Mouse (Mus musculus): ENCODE results near the gene Trappc12.
"Not testable (repeated sequence)": the region's sequence is repeated elsewhere in the genome, so short reads cannot be mapped to it uniquely, and the experiment has no call there.

The Trappc12 gene

DNA sequence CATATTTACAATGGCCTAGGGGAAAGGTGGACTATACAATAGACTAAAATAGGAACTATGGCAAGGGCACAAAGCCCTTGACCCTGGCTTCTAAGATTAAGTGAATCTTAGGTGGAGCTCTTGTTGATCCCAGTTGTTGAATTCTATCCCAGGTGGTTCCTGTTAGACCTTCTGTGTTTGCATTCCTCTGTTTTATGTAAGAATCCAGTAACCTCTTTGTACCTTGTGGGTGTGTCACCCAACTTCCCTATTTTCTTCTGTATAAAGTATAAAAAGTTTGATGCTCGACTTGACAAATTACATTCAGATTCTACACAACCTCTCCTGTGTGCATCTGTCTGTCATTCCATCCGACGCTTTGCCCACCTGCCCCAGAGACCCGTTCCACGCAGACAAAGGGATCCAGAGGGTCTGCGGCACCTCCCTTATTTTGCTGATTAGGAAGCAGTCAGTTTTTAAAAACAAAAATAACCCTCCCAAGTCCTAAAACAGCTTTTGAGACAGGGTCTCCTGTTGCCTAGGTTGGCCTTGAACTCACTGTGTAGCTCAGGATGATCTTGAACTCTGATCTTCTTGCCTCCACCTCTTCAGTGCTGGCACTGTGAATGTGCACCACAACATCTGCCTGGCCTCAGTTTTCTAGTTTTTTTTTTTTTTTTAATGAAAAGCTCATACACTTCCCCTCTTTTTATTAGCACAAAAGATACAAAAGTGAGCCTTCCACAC, 16.6 kb downstream of the Trappc12 start:
- not testable (repeated sequence) for DNase-seq (ENCODE audit: low spot score in 2 of 2)

DNA sequence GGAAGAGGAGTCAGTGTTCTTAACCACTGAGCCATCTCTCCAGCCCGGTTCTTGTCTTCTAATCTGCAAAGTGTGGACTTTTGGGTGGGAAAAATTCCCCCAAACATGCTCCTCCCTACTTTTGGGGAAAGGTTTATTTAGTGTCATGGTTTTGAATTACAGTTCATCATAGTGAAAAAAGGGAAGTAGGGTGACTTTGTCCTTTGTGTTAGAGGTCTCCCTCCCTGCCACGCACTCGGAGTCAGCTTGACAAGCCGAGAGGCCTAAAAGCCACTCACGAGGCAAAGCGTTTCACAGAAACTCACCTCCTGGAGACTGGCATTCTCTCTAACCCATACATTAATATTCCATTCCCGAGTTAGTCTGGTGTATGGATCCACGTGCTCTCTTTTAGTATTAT, 17.6 kb downstream of the Trappc12 start:
- no peak for DNase-seq (ENCODE audit: low spot score in 2 of 2)

DNA sequence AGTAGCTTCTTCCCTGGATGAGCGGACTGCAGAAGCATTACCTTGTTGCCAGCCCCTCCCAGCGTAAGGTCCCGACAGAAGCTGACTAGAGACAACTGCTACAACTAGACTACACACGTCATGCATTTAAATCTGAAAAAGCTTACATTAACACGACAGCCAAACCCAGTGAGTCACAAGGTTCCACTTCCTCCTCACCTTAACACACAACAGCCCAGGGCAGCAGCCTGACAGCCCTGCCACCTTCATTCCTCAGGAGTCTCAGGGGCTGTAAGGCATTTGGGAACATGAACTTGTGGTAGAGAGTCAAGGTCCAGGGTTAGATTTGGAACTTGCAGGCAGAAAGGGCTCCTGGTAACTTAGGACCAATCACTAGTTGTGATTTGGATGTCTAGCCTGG, 23.2 kb downstream of the Trappc12 start:
- DNase-seq (ENCODE audit: low spot score in 2 of 2): no peak

DNA sequence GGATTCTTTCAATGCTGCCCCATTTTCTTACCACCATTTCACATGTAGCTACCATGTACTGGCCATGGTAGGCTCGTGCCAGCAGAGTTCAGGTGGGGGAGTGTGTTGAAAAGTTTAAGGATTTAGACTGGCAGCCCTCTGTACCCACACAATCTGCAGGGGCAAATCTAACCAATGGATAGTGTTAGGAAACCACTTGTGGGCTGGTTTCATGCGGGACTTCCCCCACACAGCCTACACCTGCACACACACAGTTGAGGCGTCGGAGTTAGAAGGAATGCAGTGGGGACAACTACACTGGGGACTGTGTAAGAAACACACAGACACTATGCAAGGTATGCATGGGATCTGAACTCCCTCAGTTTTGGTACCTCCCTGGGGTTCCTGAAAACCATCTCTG, 24.1 kb downstream of the Trappc12 start:
- no peak for DNase-seq (ENCODE audit: low spot score in 2 of 2)

DNA sequence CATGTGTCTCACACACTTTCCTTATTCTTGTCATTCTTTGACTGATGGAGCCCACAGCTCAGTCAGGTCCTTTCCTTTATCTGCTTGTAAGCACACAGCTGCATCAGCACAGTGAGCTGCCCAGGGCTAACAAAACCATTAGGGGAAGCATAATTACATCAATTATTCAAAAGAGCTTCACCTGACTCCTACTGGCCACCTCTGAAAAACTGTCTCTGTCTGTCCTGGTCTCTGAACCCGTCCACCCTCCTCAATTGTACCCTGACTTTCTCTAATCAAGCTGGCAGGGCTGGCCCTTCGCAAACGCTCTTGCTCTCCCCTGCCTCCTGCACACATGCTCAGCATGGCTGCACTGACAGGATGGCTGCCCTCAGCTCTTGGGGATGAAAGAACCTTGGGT, 25.9 kb downstream of the Trappc12 start:
- DNase-seq (ENCODE audit: low spot score in 2 of 2): no peak

DNA sequence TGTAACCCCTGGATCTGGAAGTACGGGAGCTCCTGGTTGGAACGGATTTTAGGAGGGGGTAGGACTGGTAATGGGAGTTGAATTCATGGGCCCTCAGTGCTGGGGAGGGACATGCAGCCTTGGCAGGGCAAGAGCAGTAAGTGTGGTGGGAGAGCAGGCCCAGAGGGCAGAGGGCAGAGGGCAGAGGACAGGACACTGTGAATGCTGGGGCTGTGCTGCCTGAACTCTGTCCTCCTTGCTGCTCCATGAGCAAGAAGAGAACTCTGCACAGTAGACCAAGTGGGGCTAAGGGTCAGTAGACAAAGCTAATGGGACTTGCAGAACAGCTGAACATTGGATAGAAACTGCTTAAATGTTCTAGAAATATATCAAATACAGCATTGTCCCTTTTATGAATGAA, 32.2 kb downstream of the Trappc12 start:
- DNase-seq (ENCODE audit: low spot score in 2 of 2): no peak

DNA sequence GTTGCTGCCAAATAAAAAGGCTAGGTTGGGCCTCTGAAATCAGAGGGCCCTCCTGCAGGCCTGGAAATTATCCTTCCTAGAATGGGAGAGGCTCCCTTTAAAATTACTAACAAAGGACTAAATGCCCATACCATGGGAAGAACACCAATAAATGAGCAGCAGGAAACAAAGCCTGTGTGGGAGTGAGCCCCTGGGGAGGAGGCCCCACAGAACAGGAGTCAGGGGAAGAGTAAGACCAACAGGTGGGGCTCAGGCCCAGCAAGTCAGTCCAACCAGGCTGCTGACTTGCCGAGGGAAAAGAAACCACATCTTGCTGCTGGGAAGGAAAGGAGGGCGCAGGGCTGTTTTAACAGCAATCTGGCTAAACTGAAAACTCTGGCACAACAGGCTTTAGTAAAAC, 33.2 kb downstream of the Trappc12 start:
- no peak for DNase-seq (ENCODE audit: low spot score in 2 of 2)

DNA sequence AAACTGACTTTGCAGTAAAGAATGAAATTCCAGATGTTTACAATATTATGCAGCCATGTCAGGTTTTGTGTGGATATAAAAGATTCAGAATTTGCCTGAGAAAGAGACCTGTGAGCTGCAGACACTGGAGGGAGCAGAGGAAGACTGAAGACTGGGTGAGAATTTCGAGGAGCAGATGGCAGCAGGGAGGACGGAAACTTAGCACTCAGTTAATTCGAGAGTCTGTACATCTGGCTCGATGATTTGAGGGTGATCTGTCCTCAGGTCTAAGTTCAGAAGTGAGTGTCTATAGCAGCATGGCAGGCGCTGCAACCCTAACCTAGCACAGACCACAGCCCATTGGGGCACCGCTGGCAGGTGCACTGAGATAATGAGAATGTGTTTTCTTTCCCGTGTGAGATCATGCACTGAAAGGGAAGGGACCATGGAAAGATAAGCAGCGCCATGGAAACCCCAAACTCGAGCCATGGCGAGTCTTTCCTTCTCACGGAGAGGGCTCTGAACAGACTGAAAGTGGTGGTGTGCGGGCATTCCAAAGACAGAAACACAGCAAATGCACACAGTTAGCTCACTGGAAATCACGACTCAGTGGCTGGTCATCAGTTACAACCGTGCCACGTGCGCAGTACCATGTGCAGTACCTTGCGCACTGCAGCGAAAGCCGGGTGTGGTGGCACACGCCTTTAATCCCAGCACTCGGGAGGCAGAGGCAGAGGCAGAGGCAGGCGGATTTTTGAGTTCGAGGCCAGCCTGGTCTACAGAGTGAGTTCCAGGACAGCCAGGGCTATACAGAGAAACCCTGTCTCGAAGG, 35.2 kb downstream of the Trappc12 start:
- no peak for DNase-seq (ENCODE audit: low spot score in 2 of 2)

DNA sequence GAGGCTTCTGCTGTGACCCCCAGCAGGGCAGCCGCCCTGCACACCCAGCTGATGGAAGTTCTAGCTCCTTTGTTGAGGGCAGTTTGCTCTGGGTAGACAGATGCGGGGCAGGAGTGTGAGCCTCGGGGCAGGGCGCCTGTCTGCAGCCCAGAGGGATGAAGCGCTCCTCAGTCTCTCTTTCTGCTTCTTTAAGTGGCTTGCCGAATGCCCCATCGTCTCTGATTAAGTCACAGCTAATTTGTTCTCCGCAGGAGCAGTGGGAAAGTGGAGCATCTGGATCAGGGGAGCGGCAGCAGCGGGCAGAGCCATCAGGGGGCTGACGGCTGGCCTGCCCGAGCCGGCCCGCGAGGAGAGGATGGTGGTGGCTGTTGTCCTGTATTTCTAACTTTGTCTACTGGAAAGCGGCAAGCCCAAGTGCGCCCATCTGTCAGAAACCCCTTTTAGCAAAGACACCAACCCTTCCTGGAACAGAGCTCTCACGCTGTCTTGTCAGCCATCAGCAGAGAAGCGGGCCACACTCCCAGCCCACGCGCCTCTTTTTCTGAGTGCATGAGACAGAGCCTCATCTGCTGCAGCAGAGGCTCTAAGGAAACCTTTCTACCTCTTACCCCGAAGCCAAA, 39.6 kb downstream of the Trappc12 start:
- DNase-seq (ENCODE audit: low spot score in 2 of 2): peak; percentile 76 to 79

DNA sequence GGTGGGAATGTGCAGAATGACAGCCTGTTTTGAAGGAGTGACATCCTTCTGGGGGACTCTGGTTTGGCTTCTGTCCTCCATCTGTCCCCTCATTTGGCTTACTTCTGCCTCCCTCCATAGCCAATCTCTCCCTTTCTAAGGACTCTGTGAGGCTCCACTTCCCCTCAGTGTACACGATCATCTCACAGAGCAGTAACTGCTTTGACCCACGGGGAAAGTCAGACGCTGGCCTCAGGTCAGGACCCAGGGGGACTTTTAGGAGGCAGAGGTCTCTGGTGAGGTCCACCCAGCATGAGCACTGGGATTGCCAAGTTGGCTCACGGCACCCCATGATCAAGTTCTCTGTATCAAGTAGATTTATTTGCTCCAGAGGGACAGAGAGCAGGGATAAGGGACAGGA, 42.1 kb downstream of the Trappc12 start:
- no peak for DNase-seq (ENCODE audit: low spot score in 2 of 2)

DNA sequence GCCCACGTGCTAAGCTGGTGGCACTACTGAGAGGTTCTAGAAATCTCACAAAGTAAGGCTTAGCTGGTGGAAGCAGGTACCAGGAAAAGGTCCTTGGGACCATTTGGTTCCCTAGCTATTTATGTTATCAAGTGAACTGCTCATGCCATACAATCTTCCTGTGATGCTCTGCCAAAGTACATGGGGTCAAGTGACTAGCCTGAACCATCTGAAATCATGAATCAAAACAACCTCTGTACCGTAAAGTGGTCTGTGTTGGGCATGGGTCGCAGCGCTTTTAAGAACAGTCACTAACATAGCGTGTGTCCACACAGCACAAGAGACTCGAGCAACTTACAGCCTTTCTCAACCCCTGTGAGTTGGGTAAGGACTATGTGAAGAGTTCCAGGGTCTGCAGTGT, 45.1 kb downstream of the Trappc12 start:
- no peak for DNase-seq (ENCODE audit: low spot score in 2 of 2)

DNA sequence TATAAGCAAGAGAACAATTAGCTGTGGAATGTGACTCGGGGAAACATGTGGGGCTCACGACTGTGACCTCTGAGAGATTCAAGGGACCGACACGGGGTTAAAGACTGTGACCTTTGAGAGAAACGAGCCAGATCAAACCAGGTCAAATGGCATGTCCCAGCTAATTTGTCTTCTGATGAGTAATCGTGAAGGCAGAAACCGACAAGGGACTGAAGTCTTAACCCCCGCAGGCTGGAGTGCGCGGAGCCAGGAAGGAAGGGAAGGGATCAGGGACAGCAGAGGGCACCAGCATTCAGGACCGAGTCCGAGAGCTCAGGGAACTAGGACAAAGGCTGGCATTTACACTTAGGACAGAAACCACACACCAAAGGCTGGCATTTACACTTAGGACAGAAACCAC, 45.9 kb downstream of the Trappc12 start:
- no peak for DNase-seq (ENCODE audit: low spot score in 2 of 2)

DNA sequence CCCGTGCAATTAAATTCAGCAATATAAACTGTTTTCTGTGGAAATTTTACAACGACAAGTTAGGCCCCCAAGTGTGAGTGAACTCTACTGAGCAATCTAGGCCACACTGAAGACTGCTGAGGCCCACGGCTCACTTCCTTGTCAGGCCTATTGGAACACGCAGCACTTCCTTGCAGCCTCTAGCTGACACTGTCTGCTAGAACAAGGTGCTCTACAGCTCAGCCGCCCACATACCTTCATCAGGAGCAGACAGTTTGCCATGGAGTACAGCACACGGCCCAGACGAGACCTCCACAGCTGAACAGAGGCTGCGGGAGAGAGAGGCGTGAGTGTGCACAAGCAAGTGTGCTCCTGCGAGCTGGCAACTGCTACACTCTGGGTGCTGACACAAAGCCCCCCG, 49.0 kb downstream of the Trappc12 start:
- DNase-seq (ENCODE audit: low spot score in 2 of 2): peak; percentile 30 to 58

DNA sequence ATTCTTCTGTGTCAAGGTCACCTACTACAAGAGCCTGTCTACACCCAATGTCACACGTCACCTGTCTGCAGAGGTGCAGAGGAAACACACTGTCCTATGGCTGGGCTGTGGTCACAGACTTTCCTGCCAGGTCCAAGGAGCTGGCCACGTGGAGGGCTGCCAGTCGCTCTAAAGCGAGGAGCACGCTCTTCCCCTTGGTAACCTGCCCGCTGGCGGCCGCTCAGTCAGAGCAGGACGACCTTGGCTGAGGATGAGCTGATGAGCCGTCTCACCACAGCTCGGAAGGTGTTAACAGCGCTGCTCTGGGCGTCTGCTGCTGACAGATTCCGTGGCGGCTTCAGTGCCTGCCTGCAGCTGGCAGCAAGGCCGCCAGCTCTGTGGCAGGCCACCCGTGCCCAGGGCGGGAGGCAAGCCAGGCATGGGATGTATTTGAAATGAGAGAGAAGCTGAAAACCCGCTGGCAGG, 49.7 kb downstream of the Trappc12 start:
- peak in 1 of 2 experiments; percentile 48 for DNase-seq (ENCODE audit: low spot score in 2 of 2)

DNA sequence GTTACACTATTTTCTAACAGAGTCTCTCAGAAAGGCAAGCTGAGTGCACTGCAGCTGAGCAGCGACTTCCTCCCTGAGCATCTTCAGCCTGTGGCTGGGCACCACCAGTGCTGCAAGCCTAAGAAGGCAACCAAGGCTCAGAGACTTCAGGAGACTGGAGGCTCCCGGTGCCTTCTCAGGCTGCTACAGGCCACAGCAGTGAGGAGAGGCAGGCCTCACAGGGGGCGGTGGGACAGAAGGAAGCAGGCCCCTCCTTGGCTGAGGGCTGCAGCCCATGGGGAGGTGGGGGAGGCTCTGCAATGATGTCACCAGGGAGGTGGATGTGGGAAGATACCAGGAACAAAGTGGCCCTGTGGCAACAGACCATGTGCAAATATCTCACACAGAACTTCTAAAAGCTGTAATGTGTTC, 50.2 kb downstream of the Trappc12 start:
- DNase-seq (ENCODE audit: low spot score in 2 of 2): no peak

DNA sequence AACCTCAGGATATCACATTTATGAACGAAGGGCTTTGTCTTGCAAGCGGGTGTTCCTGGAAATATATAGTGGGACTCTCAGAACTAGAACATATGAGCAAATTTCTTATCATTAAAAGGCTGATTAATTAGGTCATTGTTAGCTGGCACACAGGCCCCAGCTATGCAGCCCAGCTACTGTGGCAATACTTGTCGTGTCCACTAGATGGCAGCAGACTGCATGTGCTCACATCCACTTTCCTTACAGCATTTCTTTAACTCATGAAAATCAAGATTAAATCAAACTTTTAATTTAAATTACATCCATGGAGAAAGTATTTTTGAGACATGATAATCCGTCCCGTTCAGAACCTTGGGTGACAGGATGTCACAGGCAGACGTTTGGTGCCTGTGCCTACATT, 50.6 kb downstream of the Trappc12 start:
- DNase-seq (ENCODE audit: low spot score in 2 of 2): peak; percentile 64 to 78

DNA sequence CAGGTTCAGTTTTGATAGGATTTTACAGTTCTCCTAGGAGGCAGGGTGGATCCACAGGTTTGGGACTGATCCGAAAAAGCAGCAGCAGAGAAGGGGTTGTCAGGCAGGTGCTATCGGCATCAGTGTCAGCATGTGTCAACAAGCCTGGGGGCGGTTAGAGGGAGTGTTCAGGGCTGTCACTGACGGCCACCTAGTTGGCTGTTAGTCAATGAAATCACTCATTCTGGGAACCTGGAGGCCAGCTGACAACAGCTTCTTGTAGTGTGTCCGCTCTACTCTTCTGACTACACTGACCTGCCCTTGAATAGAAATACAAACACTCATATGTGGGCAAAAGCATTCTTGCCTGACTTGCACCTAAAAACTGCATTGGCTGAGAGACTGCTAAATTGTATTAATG, 51.2 kb downstream of the Trappc12 start:
- no peak for DNase-seq (ENCODE audit: low spot score in 2 of 2)

DNA sequence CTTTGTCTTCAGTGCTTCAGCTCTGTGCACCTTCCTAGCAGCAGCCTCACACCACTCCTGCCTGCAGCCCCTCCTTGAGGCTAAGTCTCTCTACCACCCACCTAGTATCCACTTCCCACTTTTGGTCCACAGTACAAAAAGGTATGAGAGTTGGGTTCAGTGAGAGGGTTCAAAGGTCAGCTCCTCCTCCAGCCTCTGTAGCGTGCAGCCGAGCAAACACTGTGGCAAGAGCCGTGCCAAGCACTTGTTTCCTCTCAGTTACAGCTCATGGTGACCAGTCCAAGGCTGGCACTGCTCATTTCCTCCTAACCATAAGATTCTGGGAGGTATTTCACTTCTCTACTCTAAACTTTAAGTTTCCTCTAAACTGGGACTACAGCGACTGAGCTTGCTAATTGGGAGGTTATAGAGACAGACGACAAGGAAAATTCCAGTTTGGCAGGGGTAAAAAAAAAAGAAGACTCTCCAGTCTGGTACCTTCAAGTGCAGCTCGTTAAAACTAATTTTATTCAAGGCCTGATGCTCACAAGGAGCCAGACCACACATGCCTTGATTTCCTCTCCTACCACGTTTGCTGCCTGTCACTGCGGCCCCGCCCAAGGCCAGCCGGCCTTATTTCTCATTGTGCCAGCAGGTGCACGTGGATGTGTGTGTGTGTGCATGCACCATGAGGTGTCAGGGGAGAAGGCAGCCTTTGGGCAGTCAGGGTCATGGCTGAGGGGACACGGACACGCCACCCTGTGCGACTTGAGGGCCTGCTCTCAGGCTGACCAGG, 52.3 kb downstream of the Trappc12 start:
- DNase-seq (ENCODE audit: low spot score in 2 of 2): no peak

DNA sequence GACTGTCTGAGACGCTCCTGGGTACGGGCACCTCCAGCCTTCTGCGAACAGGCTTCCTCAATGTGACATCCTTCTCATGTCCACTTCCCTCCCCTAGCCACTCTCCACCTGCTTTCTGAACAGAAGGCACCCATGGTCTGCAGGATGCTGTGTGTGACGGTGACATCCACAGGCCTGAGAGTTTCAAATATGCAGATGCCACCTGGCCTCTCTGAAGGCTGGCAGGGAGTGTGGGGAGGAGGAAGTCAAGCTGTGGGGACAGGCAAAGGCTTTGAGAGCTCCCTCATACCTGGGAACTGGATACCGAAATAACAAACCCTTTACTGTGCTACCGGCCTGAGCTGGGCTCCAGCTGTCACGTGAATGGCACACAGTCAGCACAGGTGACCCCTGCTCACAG, 55.5 kb downstream of the Trappc12 start:
- DNase-seq (ENCODE audit: low spot score in 2 of 2): no peak

DNA sequence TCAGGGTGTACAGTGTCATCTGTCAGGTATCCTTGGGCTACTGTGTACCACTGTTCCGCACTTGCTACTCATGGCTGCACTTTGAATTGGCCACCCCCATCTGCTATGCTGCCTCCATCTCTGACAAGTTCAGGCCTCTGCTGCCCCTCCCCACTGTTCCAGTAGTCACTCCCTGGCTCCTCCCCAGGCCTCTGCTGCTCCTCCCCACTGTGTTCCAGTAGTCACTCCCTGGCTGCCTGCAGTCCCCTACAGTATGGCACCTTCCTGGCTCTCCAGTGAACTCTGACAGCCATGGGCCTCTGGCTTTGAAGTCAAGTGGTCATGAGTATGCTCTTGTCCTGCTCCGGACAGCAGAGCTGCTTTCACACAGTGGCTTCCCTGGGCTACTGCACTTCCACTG, 56.0 kb downstream of the Trappc12 start:
- DNase-seq (ENCODE audit: low spot score in 2 of 2): no peak

DNA sequence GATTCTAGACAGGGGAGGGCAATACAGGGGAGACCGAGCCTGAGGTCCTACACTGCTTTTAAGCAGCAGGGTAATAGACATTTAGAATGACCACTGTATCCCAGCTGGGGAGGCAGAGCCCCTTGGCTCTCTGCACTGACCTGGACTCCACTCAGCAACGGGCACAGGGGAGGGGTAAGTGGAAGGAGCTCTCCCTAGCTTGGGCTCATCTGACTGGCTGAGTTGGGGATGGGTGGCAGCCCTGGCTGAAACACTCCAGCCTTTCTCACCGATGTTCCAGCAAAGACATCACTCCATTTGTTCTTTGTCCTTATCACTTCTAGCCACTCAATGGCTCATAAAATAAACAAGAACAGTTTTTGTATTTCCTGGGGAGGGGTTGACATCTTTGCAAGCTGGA, 56.5 kb downstream of the Trappc12 start:
- no peak for DNase-seq (ENCODE audit: low spot score in 2 of 2)

DNA sequence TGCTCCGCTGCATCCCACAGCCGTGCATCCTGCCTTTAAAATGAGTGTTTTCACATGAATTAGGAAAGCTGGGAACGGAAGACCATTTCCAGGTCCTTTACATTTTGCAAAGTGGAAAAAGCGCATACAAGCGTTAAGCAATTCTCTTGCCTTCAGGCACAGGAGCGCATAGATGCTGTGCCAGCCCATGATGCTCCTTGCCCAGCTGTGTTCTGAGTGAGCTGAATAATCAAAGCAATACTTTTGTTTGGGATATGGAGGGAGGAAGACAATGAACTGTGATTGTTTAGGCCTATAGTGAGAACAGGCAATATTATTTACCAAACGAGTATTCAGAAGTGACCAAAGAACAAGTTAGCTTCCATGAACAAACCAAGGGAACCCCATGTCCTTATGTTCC, 59.5 kb downstream of the Trappc12 start:
- no peak for DNase-seq (ENCODE audit: low spot score in 2 of 2)
